Mouse (Mus musculus): ENCODE measurements around the gene Ttc3.
A peak's percentile ranks its signal among the peaks of the same experiment; 100 is the strongest.

Gene Ttc3

GRCm38 (mm10) chr16:94360578-94361350 is 9.7 kb upstream of the Ttc3 start:
- DNase-seq: no peak

- no peak for DNase-seq
These were observed 8.1 kb upstream of the Ttc3 start for GRCm38 (mm10) chr16:94362174-94362873.

- DNase-seq: no peak
These were observed 6.6 kb upstream of the Ttc3 start for GRCm38 (mm10) chr16:94363814-94364213.

- no peak for DNase-seq
These were observed 5.0 kb upstream of the Ttc3 start for GRCm38 (mm10) chr16:94365435-94365834.

GRCm38 (mm10) chr16:94369596-94370172 is 734 bp upstream of the Ttc3 start:
- DNase-seq: no peak

- peak; percentile 82 for DNase-seq
These were observed 490 bp downstream of the Ttc3 start for GRCm38 (mm10) chr16:94370915-94371300.

- peak; percentile 70 for DNase-seq
These were observed 998 bp downstream of the Ttc3 start, which contains the start of gene Pigp for GRCm38 (mm10) chr16:94371301-94371931. TSS of gene Pigp (minus strand) at chr16:94371842.

- no peak for DNase-seq
These were observed 9.0 kb downstream of the Ttc3 start for GRCm38 (mm10) chr16:94379386-94379785.

- DNase-seq: no peak
These were observed 12.9 kb downstream of the Ttc3 start for GRCm38 (mm10) chr16:94383277-94383676.

- no peak for DNase-seq
These were observed 17.3 kb downstream of the Ttc3 start for GRCm38 (mm10) chr16:94387690-94388089.

- DNase-seq: no peak
These were observed 21.9 kb downstream of the Ttc3 start for GRCm38 (mm10) chr16:94392299-94392698.

- no peak for DNase-seq
These were observed 24.6 kb downstream of the Ttc3 start for GRCm38 (mm10) chr16:94395051-94395450.

- no peak for DNase-seq
These were observed 26.2 kb downstream of the Ttc3 start for GRCm38 (mm10) chr16:94396641-94397040.

- no peak for DNase-seq
These were observed 28.7 kb downstream of the Ttc3 start for GRCm38 (mm10) chr16:94399141-94399540.

GRCm38 (mm10) chr16:94401636-94402035 is 31.2 kb downstream of the Ttc3 start:
- no peak for DNase-seq

GRCm38 (mm10) chr16:94402185-94402584 is 31.8 kb downstream of the Ttc3 start:
- no peak for DNase-seq

GRCm38 (mm10) chr16:94411287-94411686 is 40.9 kb downstream of the Ttc3 start:
- DNase-seq: no peak

- DNase-seq: no peak
These were observed 41.8 kb downstream of the Ttc3 start for GRCm38 (mm10) chr16:94412198-94412597.

- DNase-seq: no peak
These were observed 42.3 kb downstream of the Ttc3 start for GRCm38 (mm10) chr16:94412760-94413159.

- no peak for DNase-seq
These were observed 43.7 kb downstream of the Ttc3 start for GRCm38 (mm10) chr16:94414151-94414550.

- DNase-seq: no peak
These were observed 50.1 kb downstream of the Ttc3 start for GRCm38 (mm10) chr16:94420498-94420897.

GRCm38 (mm10) chr16:94428948-94429347 is 58.5 kb downstream of the Ttc3 start:
- no peak for DNase-seq

- DNase-seq: no peak
These were observed 65.2 kb downstream of the Ttc3 start for GRCm38 (mm10) chr16:94435495-94436234.
